Mouse (Mus musculus): ENCODE results near the gene Moxd1.
"Not testable (repeated sequence)": the region's sequence is repeated elsewhere in the genome, so short reads cannot be mapped to it uniquely, and the experiment has no call there.

- TF ChIP-seq CTCF (IDR thresholded peaks at IDR 0.05); EP300 (IDR thresholded peaks at IDR 0.05; ENCODE audit: insufficient read depth, low read depth, low read length); POLR2A (IDR thresholded peaks at IDR 0.05; ENCODE audit: insufficient read depth, low read depth, low read length): not testable (repeated sequence)
Observed at GRCm38 (mm10) chr10:24327265-24327664, 103.9 kb downstream of the Moxd1 start.
